Mouse (Mus musculus) kidney, embryonic 15.5 days (tissue): Measurements from ENCODE around the gene Tmem190. TPM values are rescaled to one million over a fixed set of nuclear protein-coding genes. Genes with fewer than 3 reads are reported as not detected.

Source experiments
- ATAC-seq: fragments of 200-750 bp; cut with Nextera tagmentation; replicated peaks from 2 replicates; pipeline ENCODE4 v1.8.0; 2017; ENCODE audit warnings: moderate TSS enrichment; ENCODE audit not compliant: low FRiP score
- H3K27ac ChIP-seq: fragments of 300-500 bp; sonication (generic); 2 replicates; pipeline ENCODE4 v1.5.1; 2015; ENCODE audit warnings: mild to moderate bottlenecking, inconsistent platforms
- H3K27me3 ChIP-seq: fragments of 300-500 bp; sonication (generic); 2 replicates; pipeline ENCODE4 v1.6.1; 2015; ENCODE audit warnings: inconsistent platforms
- H3K36me3 ChIP-seq: fragments of 300-500 bp; sonication (generic); 2 replicates; pipeline ENCODE4 v1.6.1; 2015; ENCODE audit warnings: inconsistent platforms
- H3K4me1 ChIP-seq: fragments of 300-500 bp; sonication (generic); 2 replicates; pipeline ENCODE4 v1.6.1; 2015; ENCODE audit warnings: inconsistent platforms
- H3K4me2 ChIP-seq: fragments of 300-500 bp; sonication (generic); 2 replicates; pipeline ENCODE4 v1.6.1; 2015; ENCODE audit warnings: moderate library complexity, mild to moderate bottlenecking, inconsistent platforms
- H3K4me3 ChIP-seq: fragments of 300-500 bp; sonication (generic); replicated peaks from 2 replicates; pipeline ENCODE4 v1.5.1; 2015; ENCODE audit warnings: mild to moderate bottlenecking, inconsistent platforms
- H3K9ac ChIP-seq: fragments of 300-500 bp; sonication (generic); 2 replicates; pipeline ENCODE4 v1.6.1; 2015; ENCODE audit warnings: mild to moderate bottlenecking, inconsistent platforms
- H3K9me3 ChIP-seq: fragments of 300-500 bp; sonication (generic); replicated peaks from 2 replicates; pipeline ENCODE4 v1.6.1; 2016; ENCODE audit warnings: inconsistent platforms
- WGBS: fragments of 180-500 bp; shearing (Covaris S2); methylation state at CpG from one replicate; pipeline ENCODE4 v1.1.7; 2015; ENCODE audit warnings: mixed read lengths; 5-methylcytosine and 5-hydroxymethylcytosine counted together
- polyA plus RNA-seq: library from polyadenylated mRNA; unstranded; fragments of >200 nt; fragmentation: Nextera tagmentation; extraction: Ambion mirVana; gene quantifications from 2 replicates; pipeline ENCODE4 v1.2.1, GENCODE M21; 2015

Tmem190 gene
- 1.0 TPM in 1 of 2 replicates, not detected in the other for polyA plus RNA-seq

GRCm38 (mm10) chr7:4782759-4783158, at the start of gene Tmem190, which contains the start of gene Il11:
Gene Tmem190, plus strand, starts transcription at chr7:4782937.
Gene Il11, minus strand, starts transcription at chr7:4782859.
- Histone ChIP-seq H3K27ac (no peak within 1 kb of the TSS), H3K27me3 (peaks cover 23% of the 10 kb centered on the region), H3K4me1 (peaks cover 22% of the 10 kb centered on the region), H3K9me3 (no peaks in the 10 kb centered on the region), H3K4me3 (no peak within 1 kb of the TSS), H3K4me2 (no peak within 1 kb of the TSS), H3K36me3 (0 out of 2 replicates have a peak, but pooled peaks cover 3% of the 10 kb centered on the region), H3K9ac (no peak within 1 kb of the TSS)
- ATAC-seq = no peak
- 76% methylated on average over 2 of the region's 2 CpGs for WGBS

DNA sequence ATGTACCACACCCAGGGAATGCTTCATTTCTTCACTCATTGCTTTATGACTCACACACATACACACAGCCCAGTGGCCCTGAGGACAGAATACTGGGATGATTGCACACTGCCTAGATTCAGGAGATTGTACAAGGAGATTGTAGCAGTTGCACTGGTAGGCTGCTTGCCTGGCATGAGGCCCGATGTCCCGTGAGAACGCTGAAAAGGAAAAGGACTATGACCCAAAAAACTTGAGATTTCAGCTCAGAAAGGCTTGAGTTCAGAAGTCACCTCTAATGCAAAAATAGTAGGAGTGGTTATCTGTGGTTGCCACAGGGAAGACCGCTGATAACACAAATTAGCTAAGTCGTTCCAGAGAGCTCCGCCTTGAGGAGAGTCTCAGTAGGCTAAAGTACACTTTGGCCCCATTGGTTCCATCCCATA, 49.8 kb upstream of the Tmem190 start:
- no peak overlapping the region for H3K9ac ChIP-seq
- WGBS = 49% methylated on average over 6 of the region's 6 CpGs
- H3K36me3 ChIP-seq = no peaks in the 10 kb centered on the region
- H3K4me1 ChIP-seq = no peaks in the 10 kb centered on the region
- 0 out of 2 replicates have a peak, but pooled peaks have one; percentile 36 for ATAC-seq
- H3K9me3 ChIP-seq = no peaks in the 10 kb centered on the region
- H3K27me3 ChIP-seq = no peaks in the 10 kb centered on the region
- H3K4me3 ChIP-seq = no peak overlapping the region
- no peak overlapping the region for H3K27ac ChIP-seq
- no peak overlapping the region for H3K4me2 ChIP-seq

- Histone ChIP-seq H3K9ac (peak overlapping the region; percentile 24; the same call in 1 of the 2 replicates), H3K4me3 (peak overlapping the region; percentile 82), H3K36me3 (peaks cover 20% of the 10 kb centered on the region), H3K27ac (peak overlapping the region; percentile 83), H3K4me1 (peaks cover 34% of the 10 kb centered on the region), H3K27me3 (no peaks in the 10 kb centered on the region), H3K9me3 (no peaks in the 10 kb centered on the region), H3K4me2 (peak overlapping the region; percentile 67)
- no peak for ATAC-seq
- WGBS = 51% methylated on average over 10 of the region's 10 CpGs
Observed at GRCm38 (mm10) chr7:4739041-4739543, 43.6 kb upstream of the Tmem190 start.

DNA sequence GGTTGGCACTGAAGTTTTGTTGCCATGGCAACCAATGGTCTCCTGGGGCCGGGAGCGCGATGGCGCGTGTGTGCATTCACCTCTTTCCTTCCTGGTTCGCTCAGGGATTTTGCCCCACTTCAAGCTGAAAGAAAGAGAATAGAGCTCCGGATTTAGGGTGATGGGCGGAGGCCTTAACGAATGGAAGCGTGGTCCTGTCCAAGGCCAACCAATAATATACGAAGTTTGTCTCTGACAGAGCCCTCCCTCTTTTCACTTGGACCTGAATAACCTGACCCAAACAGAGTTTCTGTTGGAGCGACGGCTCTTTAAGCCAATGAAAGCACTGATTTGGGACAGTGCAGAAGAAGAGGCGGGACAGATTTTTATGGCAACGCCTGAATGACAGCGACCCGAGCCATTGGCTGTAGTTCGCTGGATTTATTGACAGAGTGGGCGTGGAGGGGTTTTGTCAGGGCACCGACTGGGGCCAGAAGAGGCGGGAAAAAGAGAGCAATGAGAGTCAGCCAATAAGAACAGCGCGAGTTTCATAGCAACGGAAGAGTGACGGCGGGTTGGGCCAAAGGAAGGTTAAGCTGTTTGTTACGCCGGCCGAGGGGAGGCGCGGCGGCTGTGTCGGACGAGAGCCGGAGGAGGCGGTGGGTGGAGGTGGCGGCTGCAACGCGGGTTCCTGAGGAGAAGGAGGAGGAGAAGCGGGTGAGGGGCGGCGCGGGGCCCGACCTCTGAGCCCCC, 43.0 kb upstream of the Tmem190 start, which contains the start of gene Kmt5c:
Gene Kmt5c (plus strand): TSS at position 572 of the 732 bp plus-strand sequence.
- H3K4me3 ChIP-seq = peak within 1 kb of the TSS; percentile 82
- peak; percentile 97 for ATAC-seq
- H3K27ac ChIP-seq = peak within 1 kb of the TSS; percentile 94
- peak within 1 kb of the TSS; percentile 89 for H3K9ac ChIP-seq
- H3K4me2 ChIP-seq = peak within 1 kb of the TSS; percentile 87
- H3K4me1 ChIP-seq = peaks cover 34% of the 10 kb centered on the region
- H3K36me3 ChIP-seq = peaks cover 26% of the 10 kb centered on the region
- under 1% methylated on average over 36 of the region's 44 CpGs for WGBS
- no peaks in the 10 kb centered on the region for H3K9me3 ChIP-seq
- no peaks in the 10 kb centered on the region for H3K27me3 ChIP-seq

GRCm38 (mm10) chr7:4740309-4740727, 42.4 kb upstream of the Tmem190 start:
- Histone ChIP-seq H3K36me3 (peaks cover 32% of the 10 kb centered on the region), H3K27me3 (no peaks in the 10 kb centered on the region), H3K9ac (peak overlapping the region; percentile 89), H3K9me3 (no peaks in the 10 kb centered on the region), H3K4me2 (peak overlapping the region; percentile 87), H3K27ac (peak overlapping the region; percentile 94), H3K4me3 (peak overlapping the region; percentile 82), H3K4me1 (peaks cover 34% of the 10 kb centered on the region)
- WGBS = 0% methylated on average over 14 of the region's 14 CpGs
- peak; percentile 48 for ATAC-seq

- 7% methylated on average over 4 of the region's 4 CpGs for WGBS
- H3K9me3 ChIP-seq = no peaks in the 10 kb centered on the region
- H3K4me2 ChIP-seq = peak overlapping the region; percentile 87
Observed at GRCm38 (mm10) chr7:4741151-4741550, 41.6 kb upstream of the Tmem190 start.

DNA sequence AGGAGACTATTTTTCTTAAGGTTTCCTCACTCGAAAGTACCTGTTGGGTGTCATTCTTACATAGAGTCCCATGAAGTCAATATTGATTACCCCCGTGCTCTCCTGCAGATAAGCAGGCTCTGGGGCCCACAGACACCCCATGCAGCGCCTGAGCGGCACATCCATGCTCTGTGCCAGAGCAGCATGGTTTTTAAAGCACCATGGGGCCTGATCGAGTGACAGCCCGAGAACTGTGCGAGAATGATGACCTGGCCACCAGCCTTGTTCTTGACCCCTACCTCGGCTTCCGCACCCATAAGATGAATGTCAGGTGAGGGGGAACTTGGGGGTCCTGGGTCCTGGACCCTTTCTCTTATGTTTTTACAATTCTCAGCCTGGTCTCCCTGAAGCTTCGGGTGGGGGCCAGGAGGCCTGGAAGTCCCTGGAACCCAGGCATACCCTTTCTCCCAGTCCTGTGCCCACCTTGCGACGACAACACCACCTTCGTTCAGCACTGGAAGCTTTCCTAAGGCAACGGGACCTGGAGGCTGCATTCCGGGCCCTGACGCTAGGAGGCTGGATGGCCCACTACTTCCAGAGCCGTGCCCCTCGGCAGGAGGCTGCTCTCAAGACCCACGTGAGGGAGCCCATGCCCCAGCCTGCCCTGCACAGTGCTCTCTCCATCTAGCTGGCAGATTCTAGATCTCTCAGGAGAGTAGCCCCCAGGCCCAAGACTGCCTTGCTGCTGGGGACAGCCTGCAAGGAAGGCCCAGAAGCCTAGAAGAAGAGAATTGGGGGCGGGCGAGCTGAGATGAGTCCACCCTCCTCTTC, 40.9 kb upstream of the Tmem190 start:
- no peak for ATAC-seq
- H3K4me3 ChIP-seq = peak overlapping the region; percentile 82
- WGBS = 87% methylated on average over 21 of the region's 21 CpGs
- H3K27ac ChIP-seq = peak overlapping the region; percentile 94
- H3K9ac ChIP-seq = peak overlapping the region; percentile 89
- H3K4me1 ChIP-seq = peaks cover 34% of the 10 kb centered on the region
- peaks cover 47% of the 10 kb centered on the region for H3K36me3 ChIP-seq
- no peaks in the 10 kb centered on the region for H3K27me3 ChIP-seq
- H3K4me2 ChIP-seq = peak overlapping the region; percentile 87
- H3K9me3 ChIP-seq = no peaks in the 10 kb centered on the region

More at GRCm38 (mm10) chr7:4741151-4741550, 41.6 kb upstream of the Tmem190 start:
- Histone ChIP-seq H3K4me1 (peaks cover 34% of the 10 kb centered on the region), H3K4me3 (peak overlapping the region; percentile 82), H3K9ac (peak overlapping the region; percentile 89), H3K36me3 (peaks cover 40% of the 10 kb centered on the region), H3K27ac (peak overlapping the region; percentile 94), H3K27me3 (no peaks in the 10 kb centered on the region)
- ATAC-seq = no peak

- H3K36me3 ChIP-seq = peaks cover 51% of the 10 kb centered on the region
- peaks cover 34% of the 10 kb centered on the region for H3K4me1 ChIP-seq
- no peaks in the 10 kb centered on the region for H3K27me3 ChIP-seq
- 0 out of 2 replicates have a peak overlapping the region, but pooled peaks have one; percentile 14 for H3K4me2 ChIP-seq
- H3K9me3 ChIP-seq = no peaks in the 10 kb centered on the region
- H3K9ac ChIP-seq = 0 out of 2 replicates have a peak overlapping the region, but pooled peaks have one; percentile 23
- no peak overlapping the region for H3K27ac ChIP-seq
- H3K4me3 ChIP-seq = 0 out of 2 replicates have a peak overlapping the region, but pooled peaks have one; percentile 82
- ATAC-seq = no peak
- WGBS = 82% methylated on average over 6 of the region's 6 CpGs
Observed at GRCm38 (mm10) chr7:4742482-4742819, 40.3 kb upstream of the Tmem190 start.

DNA sequence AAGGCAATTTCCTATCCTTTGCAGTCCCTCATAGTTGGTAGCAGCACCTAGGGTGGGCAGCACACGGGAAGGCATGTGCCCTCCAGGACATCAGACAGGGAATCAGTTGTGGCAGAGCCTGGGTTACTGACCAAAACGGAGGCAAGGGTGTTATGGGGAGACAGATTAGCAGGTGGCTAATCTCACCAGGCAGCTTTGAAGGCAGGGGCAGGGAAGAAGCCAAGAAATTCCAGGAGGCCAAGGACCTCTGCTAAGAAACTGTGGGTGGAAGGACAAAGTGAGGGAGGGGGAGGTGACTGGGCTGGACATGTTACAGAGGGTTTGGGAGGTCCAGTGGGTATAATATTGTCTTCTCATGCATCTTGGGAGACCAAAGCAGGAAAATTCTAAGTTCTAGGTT, 39.4 kb upstream of the Tmem190 start:
- no peak overlapping the region for H3K9ac ChIP-seq
- H3K4me1 ChIP-seq = peaks cover 34% of the 10 kb centered on the region
- WGBS = 59% methylated on average over 2 of the region's 2 CpGs
- H3K4me2 ChIP-seq = no peak overlapping the region
- ATAC-seq = no peak
- no peak overlapping the region for H3K4me3 ChIP-seq
- no peaks in the 10 kb centered on the region for H3K27me3 ChIP-seq
- H3K36me3 ChIP-seq = peaks cover 51% of the 10 kb centered on the region
- no peaks in the 10 kb centered on the region for H3K9me3 ChIP-seq
- no peak overlapping the region for H3K27ac ChIP-seq

- H3K27me3 ChIP-seq = no peaks in the 10 kb centered on the region
- H3K4me2 ChIP-seq = no peak overlapping the region
- H3K4me1 ChIP-seq = peaks cover 25% of the 10 kb centered on the region
- no peak overlapping the region for H3K27ac ChIP-seq
- no peak overlapping the region for H3K9ac ChIP-seq
- ATAC-seq = no peak
- 95% methylated on average over 6 of the region's 6 CpGs for WGBS
- H3K4me3 ChIP-seq = no peak overlapping the region
- H3K9me3 ChIP-seq = no peaks in the 10 kb centered on the region
- peaks cover 51% of the 10 kb centered on the region for H3K36me3 ChIP-seq
Observed at GRCm38 (mm10) chr7:4744886-4745285, 37.9 kb upstream of the Tmem190 start.

GRCm38 (mm10) chr7:4746326-4746980, 36.3 kb upstream of the Tmem190 start:
- Histone ChIP-seq H3K27ac (no peak overlapping the region), H3K9me3 (no peaks in the 10 kb centered on the region), H3K4me2 (no peak overlapping the region), H3K27me3 (no peaks in the 10 kb centered on the region), H3K4me1 (peaks cover 23% of the 10 kb centered on the region), H3K36me3 (peaks cover 56% of the 10 kb centered on the region), H3K9ac (no peak overlapping the region), H3K4me3 (no peak overlapping the region)
- WGBS = 88% methylated on average over 22 of the region's 22 CpGs
- ATAC-seq = no peak
